Mouse (Mus musculus): ENCODE measurements around the gene Polr2l. TPM values are rescaled to one million over a fixed set of nuclear protein-coding genes. Genes with fewer than 3 reads are reported as not detected.
"Not testable (repeated sequence)": the region's sequence is repeated elsewhere in the genome, so short reads cannot be mapped to it uniquely, and the experiment has no call there.

The Polr2l gene
- polyA plus RNA-seq, 1 experiment = 62.3 TPM

GRCm38 (mm10) chr7:141451928-141452327, 23.0 kb downstream of the Polr2l start:
- TF ChIP-seq CTCF (IDR thresholded peaks at IDR 0.05; ENCODE audit: borderline replicate concordance, insufficient read depth, low read depth, low read length) (no peak), POLR2A (IDR thresholded peaks at IDR 0.05; ENCODE audit: borderline replicate concordance, insufficient read depth, low read length) (no peak)
- no peak for DNase-seq
- no peak overlapping the region for H3K27ac ChIP-seq (ENCODE audit: insufficient read depth, low read length)
- H3K4me3 ChIP-seq (replicated peaks; ENCODE audit: insufficient read depth, low read depth, low read length) = no peak overlapping the region
- H3K27me3 ChIP-seq (ENCODE audit: control insufficient read depth, insufficient read depth, low read length) = no peaks in the 10 kb centered on the region
- peaks cover 17% of the 10 kb centered on the region for H3K4me1 ChIP-seq (ENCODE audit: control insufficient read depth, insufficient read depth, low read length)

GRCm38 (mm10) chr7:141447110-141447991, 27.6 kb downstream of the Polr2l start, which contains the start of gene Rplp2:
TSS of gene Rplp2 (plus strand) at chr7:141447370.
- peak within 1 kb of the TSS; percentile 92 for H3K27ac ChIP-seq (ENCODE audit: insufficient read depth, low read length)

GRCm38 (mm10) chr7:141446374-141446773, 28.6 kb downstream of the Polr2l start:
- 83% methylated on average over 3 of the region's 3 CpGs for WGBS
- not testable (repeated sequence) for H3K4me1 ChIP-seq (ENCODE audit: control insufficient read depth, insufficient read depth, low read length); H3K27me3 ChIP-seq (ENCODE audit: control insufficient read depth, insufficient read depth, low read length); DNase-seq; H3K27ac ChIP-seq (ENCODE audit: insufficient read depth, low read length); H3K4me3 ChIP-seq (replicated peaks; ENCODE audit: insufficient read depth, low read depth, low read length)

More at GRCm38 (mm10) chr7:141447110-141447991, 27.6 kb downstream of the Polr2l start, which contains the start of gene Rplp2:
- Histone ChIP-seq H3K27me3 (ENCODE audit: control insufficient read depth, insufficient read depth, low read length) (no peaks in the 10 kb centered on the region), H3K4me1 (ENCODE audit: control insufficient read depth, insufficient read depth, low read length) (peaks cover 3% of the 10 kb centered on the region), H3K4me3 (replicated peaks; ENCODE audit: insufficient read depth, low read depth, low read length) (peak within 1 kb of the TSS; percentile 91)
- peak; percentile 94 to 97 for DNase-seq
- TF ChIP-seq POLR2A (IDR thresholded peaks at IDR 0.05; ENCODE audit: borderline replicate concordance, insufficient read depth, low read length) = peak; percentile 96
- TF ChIP-seq CTCF (IDR thresholded peaks at IDR 0.05; ENCODE audit: borderline replicate concordance, insufficient read depth, low read depth, low read length) = no peak
- WGBS = under 1% methylated on average over 63 of the region's 63 CpGs

GRCm38 (mm10) chr7:141443828-141444237, 31.1 kb downstream of the Polr2l start, which contains the start of gene Pidd1:
TSS of gene Pidd1 (minus strand) at chr7:141444025.
- 2% methylated on average over 25 of the region's 25 CpGs for WGBS
- H3K4me1 ChIP-seq (ENCODE audit: control insufficient read depth, insufficient read depth, low read length) = peaks cover 16% of the 10 kb centered on the region
- H3K27me3 ChIP-seq (ENCODE audit: control insufficient read depth, insufficient read depth, low read length) = no peaks in the 10 kb centered on the region
- peak; percentile 32 to 33 for DNase-seq
- TF ChIP-seq CTCF (IDR thresholded peaks at IDR 0.05; ENCODE audit: borderline replicate concordance, insufficient read depth, low read depth, low read length) (no peak), POLR2A (IDR thresholded peaks at IDR 0.05; ENCODE audit: borderline replicate concordance, insufficient read depth, low read length) (no peak)
- H3K4me3 ChIP-seq (replicated peaks; ENCODE audit: insufficient read depth, low read depth, low read length) = peak within 1 kb of the TSS; percentile 17
- H3K27ac ChIP-seq (ENCODE audit: insufficient read depth, low read length) = no peak within 1 kb of the TSS

GRCm38 (mm10) chr7:141443081-141443821, 31.7 kb downstream of the Polr2l start:
- peak in 1 of 2 experiments; percentile 23 for DNase-seq
- no peak for TF ChIP-seq POLR2A (IDR thresholded peaks at IDR 0.05; ENCODE audit: borderline replicate concordance, insufficient read depth, low read length)
- TF ChIP-seq CTCF (IDR thresholded peaks at IDR 0.05; ENCODE audit: borderline replicate concordance, insufficient read depth, low read depth, low read length) = no peak
- Histone ChIP-seq H3K27ac (ENCODE audit: insufficient read depth, low read length) (no peak overlapping the region), H3K27me3 (ENCODE audit: control insufficient read depth, insufficient read depth, low read length) (no peaks in the 10 kb centered on the region), H3K4me1 (ENCODE audit: control insufficient read depth, insufficient read depth, low read length) (peaks cover 19% of the 10 kb centered on the region), H3K4me3 (replicated peaks; ENCODE audit: insufficient read depth, low read depth, low read length) (peak overlapping the region; percentile 17)
- WGBS = 23% methylated on average over 12 of the region's 12 CpGs

GRCm38 (mm10) chr7:141442199-141442598, 32.7 kb downstream of the Polr2l start:
- H3K4me1 ChIP-seq (ENCODE audit: control insufficient read depth, insufficient read depth, low read length) = peaks cover 26% of the 10 kb centered on the region
- DNase-seq = peak in 1 of 2 experiments; percentile 8
- no peak overlapping the region for H3K27ac ChIP-seq (ENCODE audit: insufficient read depth, low read length)
- H3K27me3 ChIP-seq (ENCODE audit: control insufficient read depth, insufficient read depth, low read length) = no peaks in the 10 kb centered on the region
- 88% methylated on average over 13 of the region's 13 CpGs for WGBS
- TF ChIP-seq CTCF (IDR thresholded peaks at IDR 0.05; ENCODE audit: borderline replicate concordance, insufficient read depth, low read depth, low read length) = no peak
- TF ChIP-seq POLR2A (IDR thresholded peaks at IDR 0.05; ENCODE audit: borderline replicate concordance, insufficient read depth, low read length) = no peak
- H3K4me3 ChIP-seq (replicated peaks; ENCODE audit: insufficient read depth, low read depth, low read length) = no peak overlapping the region

GRCm38 (mm10) chr7:141441460-141441859, 33.5 kb downstream of the Polr2l start:
- H3K4me1 ChIP-seq (ENCODE audit: control insufficient read depth, insufficient read depth, low read length) = peaks cover 26% of the 10 kb centered on the region
- WGBS = 93% methylated on average over 9 of the region's 9 CpGs
- no peaks in the 10 kb centered on the region for H3K27me3 ChIP-seq (ENCODE audit: control insufficient read depth, insufficient read depth, low read length)
- DNase-seq = peak in 1 of 2 experiments; percentile 17
- no peak overlapping the region for H3K27ac ChIP-seq (ENCODE audit: insufficient read depth, low read length)
- H3K4me3 ChIP-seq (replicated peaks; ENCODE audit: insufficient read depth, low read depth, low read length) = no peak overlapping the region
- no peak for TF ChIP-seq POLR2A (IDR thresholded peaks at IDR 0.05; ENCODE audit: borderline replicate concordance, insufficient read depth, low read length)
- no peak for TF ChIP-seq CTCF (IDR thresholded peaks at IDR 0.05; ENCODE audit: borderline replicate concordance, insufficient read depth, low read depth, low read length)

All from cerebellum, adult 2 months (tissue).